Mouse (Mus musculus) bone marrow, adult 2 months (tissue): ENCODE data around the gene Rpap1. TPM values are rescaled to one million over a fixed set of nuclear protein-coding genes. Genes with fewer than 3 reads are reported as not detected.

Source experiments
- H3K27ac ChIP-seq: fragments of 200-500 bp; 2 replicates; pipeline ENCODE4 v1.5.1; 2012; ENCODE audit warnings: low read depth, mild to moderate bottlenecking, control low read depth, inconsistent platforms, low read length; ENCODE audit not compliant: control insufficient read depth, poor library complexity, insufficient read depth
- H3K4me1 ChIP-seq: fragments of 200-500 bp; 2 replicates; pipeline ENCODE4 v1.6.1; 2011; ENCODE audit warnings: low read length; ENCODE audit not compliant: control insufficient read depth, insufficient read depth
- H3K4me3 ChIP-seq: fragments of 200-500 bp; replicated peaks from 2 replicates; pipeline ENCODE3; 2011; ENCODE audit warnings: mild to moderate bottlenecking, low read depth, low read length, control low read depth; ENCODE audit not compliant: control insufficient read depth
- CTCF ChIP-seq: fragments of 200-500 bp; IDR thresholded peaks from 2 replicates; pipeline ENCODE4 v1.5.1; 2011; ENCODE audit warnings: low read length, control low read depth; ENCODE audit not compliant: control insufficient read depth, insufficient read depth
- POLR2A ChIP-seq: fragments of 200-500 bp; IDR thresholded peaks from 2 replicates; pipeline ENCODE4 v1.6.1; 2011; ENCODE audit warnings: low read depth, mild to moderate bottlenecking, control low read depth, low read length, borderline replicate concordance; ENCODE audit not compliant: control insufficient read depth
- whole genome bisulfite sequencing: fragments of 180-500 bp; shearing (Covaris S2); methylation state at CpG from one replicate; pipeline ENCODE4 v1.1.7; 2018; 5-methylcytosine and 5-hydroxymethylcytosine counted together
- polyA plus RNA-seq: library from polyadenylated mRNA; stranded (reverse); fragments of >200 nt; gene quantifications from 2 replicates; pipeline ENCODE4 v1.2.4, GENCODE M21; 2011; ENCODE audit warnings: low replicate concordance; ENCODE audit not compliant: missing spikeins, insufficient read depth, insufficient read length

The Rpap1 gene
- polyA plus RNA-seq, 1 experiment, result 12.6 TPM

DNA sequence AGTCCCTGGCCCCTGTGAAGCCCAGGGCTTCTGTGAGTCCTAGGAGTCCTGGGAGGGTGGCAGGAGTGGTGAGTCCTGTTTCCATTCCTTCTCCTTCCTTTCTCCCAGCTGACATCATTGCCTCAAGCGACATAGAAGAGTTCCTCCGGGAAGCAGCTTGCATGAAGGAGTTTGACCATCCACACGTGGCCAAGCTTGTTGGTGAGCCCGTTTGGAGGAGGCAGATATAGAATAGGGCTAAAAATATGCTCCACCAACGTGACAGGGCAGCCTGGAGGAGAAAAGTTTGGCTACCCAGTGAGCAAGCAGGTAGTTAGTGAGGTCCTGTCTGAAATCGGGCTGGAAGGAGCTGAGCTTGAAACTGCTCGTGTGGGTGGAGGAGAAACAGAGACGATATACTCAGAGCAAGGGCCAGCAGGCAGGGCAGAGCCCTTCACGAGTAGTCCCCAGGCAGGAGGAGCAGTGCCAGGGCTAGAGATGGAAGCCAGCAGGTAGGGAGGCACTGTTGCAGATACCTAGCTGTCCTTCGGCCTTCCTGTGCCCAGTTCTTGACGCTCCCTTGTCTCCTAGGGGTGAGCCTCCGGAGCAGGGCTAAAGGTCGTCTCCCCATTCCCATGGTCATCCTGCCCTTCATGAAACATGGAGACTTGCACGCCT is 24.3 kb upstream of the Rpap1 start:
- no peaks in the 10 kb centered on the region for H3K4me1 ChIP-seq
- no peak for TF ChIP-seq CTCF
- no peak for TF ChIP-seq POLR2A
- WGBS, result 78% methylated on average over 14 of the region's 14 CpGs

GRCm38 (mm10) chr2:119810890-119811289 is 23.6 kb upstream of the Rpap1 start:
- no peak overlapping the region for H3K4me3 ChIP-seq
- no peak for TF ChIP-seq POLR2A
- TF ChIP-seq CTCF, result no peak
- H3K4me1 ChIP-seq, result no peaks in the 10 kb centered on the region
- no peak overlapping the region for H3K27ac ChIP-seq
- WGBS, result 80% methylated on average over 12 of the region's 12 CpGs

More for the DNA sequence above, 24.3 kb upstream of the Rpap1 start:
- Histone ChIP-seq H3K4me3 (no peak overlapping the region), H3K27ac (no peak overlapping the region)

GRCm38 (mm10) chr2:119808881-119809280 is 21.5 kb upstream of the Rpap1 start:
- TF ChIP-seq CTCF (no peak), POLR2A (no peak)
- no peaks in the 10 kb centered on the region for H3K4me1 ChIP-seq
- no peak overlapping the region for H3K27ac ChIP-seq
- H3K4me3 ChIP-seq, result no peak overlapping the region
- 72% methylated on average over 4 of the region's 4 CpGs for WGBS

DNA sequence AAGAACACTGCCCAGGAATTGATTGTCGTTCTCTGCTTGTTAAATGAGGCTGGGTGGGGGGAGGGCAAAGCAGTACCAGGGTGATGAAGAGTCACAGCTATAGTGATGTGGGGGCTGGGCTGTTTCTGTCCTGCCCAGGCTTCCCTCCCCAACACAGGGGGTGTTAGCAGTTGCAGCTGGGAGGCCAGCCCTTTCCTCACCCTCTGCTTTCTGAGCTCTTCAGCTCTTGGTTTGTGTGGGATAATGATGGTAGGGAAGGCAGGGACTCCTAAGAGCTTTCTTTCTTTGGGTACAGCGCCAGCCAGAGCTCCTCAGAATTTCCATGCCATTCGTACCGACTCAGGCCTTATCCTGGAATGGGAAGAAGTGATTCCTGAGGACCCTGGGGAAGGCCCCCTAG is 21.1 kb upstream of the Rpap1 start:
- TF ChIP-seq POLR2A, result no peak
- TF ChIP-seq CTCF, result no peak
- H3K27ac ChIP-seq, result no peak overlapping the region
- 74% methylated on average over 4 of the region's 4 CpGs for WGBS
- H3K4me1 ChIP-seq, result no peaks in the 10 kb centered on the region
- no peak overlapping the region for H3K4me3 ChIP-seq

- 80% methylated on average over 8 of the region's 8 CpGs for WGBS
Observed at GRCm38 (mm10) chr2:119805536-119805935, 18.2 kb upstream of the Rpap1 start.

DNA sequence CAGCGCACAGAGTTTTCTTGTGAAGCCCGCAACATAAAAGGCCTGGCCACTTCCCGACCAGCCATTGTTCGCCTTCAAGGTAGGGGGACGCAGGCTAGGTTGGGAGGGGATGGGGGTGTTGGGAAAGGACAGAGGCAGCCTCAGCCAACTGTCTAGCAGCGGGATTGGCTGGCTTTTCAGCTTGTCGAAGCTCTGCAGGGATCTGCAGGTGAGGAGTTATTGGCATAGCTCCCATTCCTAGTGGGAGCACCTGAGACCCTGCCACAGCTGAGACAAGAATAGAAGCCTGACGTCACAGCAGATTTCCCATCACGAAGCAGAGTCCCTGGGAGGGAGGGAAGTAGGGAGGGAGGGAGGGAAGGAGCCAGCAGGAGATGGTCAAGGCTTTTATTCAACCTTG is 17.4 kb upstream of the Rpap1 start:
- Histone ChIP-seq H3K4me3 (no peak overlapping the region), H3K4me1 (no peaks in the 10 kb centered on the region), H3K27ac (no peak overlapping the region)
- 79% methylated on average over 9 of the region's 9 CpGs for WGBS
- TF ChIP-seq POLR2A, result no peak
- no peak for TF ChIP-seq CTCF

More at GRCm38 (mm10) chr2:119805536-119805935, 18.2 kb upstream of the Rpap1 start:
- Histone ChIP-seq H3K4me3 (no peak overlapping the region), H3K4me1 (no peaks in the 10 kb centered on the region), H3K27ac (no peak overlapping the region)
- TF ChIP-seq CTCF (no peak), POLR2A (no peak)

- H3K27ac ChIP-seq, result no peak overlapping the region
- H3K4me3 ChIP-seq, result no peak overlapping the region
- 82% methylated on average over 5 of the region's 5 CpGs for WGBS
- H3K4me1 ChIP-seq, result no peaks in the 10 kb centered on the region
- TF ChIP-seq CTCF (no peak), POLR2A (no peak)
Observed at GRCm38 (mm10) chr2:119804275-119804628, 16.9 kb upstream of the Rpap1 start.

GRCm38 (mm10) chr2:119803618-119804274 is 16.4 kb upstream of the Rpap1 start:
- TF ChIP-seq CTCF, result no peak
- WGBS, result 72% methylated on average over 6 of the region's 6 CpGs
- Histone ChIP-seq H3K27ac (no peak overlapping the region), H3K4me1 (no peaks in the 10 kb centered on the region), H3K4me3 (no peak overlapping the region)
